Mouse (Mus musculus): ENCODE data around the gene Lbhd1.

DNA sequence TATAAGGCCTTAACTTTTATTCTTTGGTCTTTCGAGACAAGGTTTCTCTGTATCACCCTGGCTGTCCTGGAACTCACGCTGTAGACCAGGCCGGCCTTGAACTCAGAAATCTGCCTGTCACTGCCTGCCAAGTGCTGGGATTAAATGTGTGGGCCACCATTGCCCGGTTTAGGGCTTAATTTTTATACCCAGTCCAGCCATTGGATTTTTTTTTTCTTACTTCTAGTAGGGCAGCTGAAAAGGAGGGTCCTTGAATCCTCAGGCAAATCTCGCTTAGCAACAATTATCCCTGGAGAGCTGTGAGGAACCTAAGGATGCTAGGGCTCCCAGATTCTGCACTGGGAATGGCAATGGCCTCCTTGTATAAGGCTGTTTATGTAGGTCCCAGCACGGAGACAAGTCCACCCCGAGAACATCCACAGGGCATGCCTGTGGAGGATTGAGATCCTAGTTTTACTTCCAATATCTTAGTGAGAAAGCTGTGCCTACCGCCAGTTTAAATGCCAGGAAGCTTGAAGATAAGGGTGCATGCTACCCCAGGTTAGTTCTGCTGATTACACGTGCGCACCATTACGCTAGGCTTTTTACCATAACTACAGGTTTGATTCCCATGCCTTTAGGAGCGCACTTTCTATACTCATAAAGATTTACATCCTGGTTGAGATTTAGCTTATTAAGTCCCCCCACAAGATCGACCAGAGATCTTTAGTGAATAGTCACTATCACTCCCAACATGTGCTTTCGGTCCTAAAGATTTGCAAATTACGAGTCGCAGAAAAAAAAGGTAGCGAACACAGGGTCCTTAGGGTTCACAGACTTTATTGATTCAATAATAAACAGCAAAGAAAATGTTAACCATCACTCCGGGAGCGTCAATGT lies 4.3 kb downstream of the Lbhd1 start:
- TF ChIP-seq TAL1 (IDR thresholded peaks at IDR 0.05; ENCODE audit: low read length) (peak; percentile 30; the same call in 1 of the 3 replicates), GATA1 (IDR thresholded peaks at IDR 0.05; ENCODE audit: low read length) (peak; percentile 68)
